Mouse (Mus musculus) mature B cell (primary cell): Measurements from ENCODE around the gene Tmem54.

Experiments used
- in situ Hi-C: fragments of 300-500 bp; cut with MboI; formaldehyde crosslinking; loops from 2 replicates; pipeline ENCODE4 v1.14.3; 2019

Gene Tmem54

GRCm38 (mm10) chr4:129105356-129105755 is at the start of gene Tmem54:
TSS of gene Tmem54 (plus strand) at chr4:129105548.
- in situ Hi-C loops, result no loop called here

DNA sequence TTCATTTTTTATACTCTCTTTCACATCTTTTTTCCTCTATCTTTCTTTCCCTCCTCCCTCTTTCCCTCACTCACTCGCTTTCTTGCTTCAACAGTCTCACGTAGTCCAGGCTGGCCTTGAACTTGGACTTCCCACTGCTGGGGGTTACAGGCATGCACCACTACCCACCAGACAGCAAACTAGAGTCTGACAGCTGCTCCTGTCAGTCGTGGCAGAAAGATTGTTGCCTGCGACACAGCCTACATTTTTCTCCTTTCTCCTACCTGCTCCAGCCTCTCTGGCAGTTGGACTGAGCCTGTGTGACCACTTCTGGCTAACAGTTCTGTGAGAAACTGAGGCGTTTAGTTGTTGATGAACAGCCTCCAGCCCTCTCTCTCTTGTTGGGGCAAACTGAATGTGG is 49.8 kb upstream of the Tmem54 start:
- in situ Hi-C loops, result no loop called here

GRCm38 (mm10) chr4:129057533-129058206 is 47.7 kb upstream of the Tmem54 start:
- in situ Hi-C loops, result no loop called here

- in situ Hi-C loops, result no loop called here
These were observed 46.9 kb upstream of the Tmem54 start, which contains the start of gene Rnf19b for GRCm38 (mm10) chr4:129058207-129059092. TSS of gene Rnf19b (plus strand) at chr4:129058271.

- in situ Hi-C loops, result no loop called here
These were observed 46.2 kb upstream of the Tmem54 start for GRCm38 (mm10) chr4:129059125-129059551.

DNA sequence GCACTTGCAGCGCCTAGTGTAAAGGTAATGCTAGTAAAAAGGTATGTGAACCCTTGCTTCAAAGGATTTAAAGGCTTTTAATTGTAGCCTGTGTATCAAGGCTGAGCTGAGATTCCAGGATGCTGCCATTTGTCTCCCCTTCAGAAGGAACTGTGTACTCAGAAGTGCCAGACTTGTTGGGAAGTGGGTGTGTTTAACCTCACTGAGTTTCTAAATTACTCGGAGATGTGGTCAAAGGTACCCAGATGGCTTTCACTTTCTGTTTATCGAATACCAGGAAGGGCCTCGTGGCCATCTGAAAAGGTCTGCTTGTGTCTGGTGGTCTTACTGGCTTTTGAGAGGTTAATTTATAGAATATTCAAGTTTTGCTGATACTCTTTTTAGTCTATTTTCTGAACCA is 45.4 kb upstream of the Tmem54 start:
- in situ Hi-C loops, result no loop called here

DNA sequence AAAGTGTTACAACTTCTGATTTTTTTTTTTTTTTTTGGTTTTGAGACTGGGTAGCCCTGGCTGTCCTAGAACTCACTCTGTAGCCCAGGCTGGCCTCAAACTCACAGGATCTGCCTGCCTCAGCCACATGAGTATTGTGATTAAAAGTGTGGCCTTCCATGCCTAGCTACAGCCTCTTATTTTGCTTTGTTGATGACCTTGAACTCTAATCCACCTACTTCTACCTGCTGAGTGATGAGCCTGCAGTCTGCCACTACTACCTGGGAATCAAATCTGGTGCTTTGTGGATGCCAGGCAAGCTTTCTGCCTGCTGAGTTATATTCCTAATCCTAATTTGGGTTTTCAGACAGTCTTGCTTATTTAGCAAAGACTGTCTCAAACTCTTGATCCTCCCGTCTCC is 43.9 kb upstream of the Tmem54 start:
- in situ Hi-C loops, result no loop called here

- in situ Hi-C loops, result no loop called here
These were observed 42.9 kb upstream of the Tmem54 start for GRCm38 (mm10) chr4:129062281-129063075.

DNA sequence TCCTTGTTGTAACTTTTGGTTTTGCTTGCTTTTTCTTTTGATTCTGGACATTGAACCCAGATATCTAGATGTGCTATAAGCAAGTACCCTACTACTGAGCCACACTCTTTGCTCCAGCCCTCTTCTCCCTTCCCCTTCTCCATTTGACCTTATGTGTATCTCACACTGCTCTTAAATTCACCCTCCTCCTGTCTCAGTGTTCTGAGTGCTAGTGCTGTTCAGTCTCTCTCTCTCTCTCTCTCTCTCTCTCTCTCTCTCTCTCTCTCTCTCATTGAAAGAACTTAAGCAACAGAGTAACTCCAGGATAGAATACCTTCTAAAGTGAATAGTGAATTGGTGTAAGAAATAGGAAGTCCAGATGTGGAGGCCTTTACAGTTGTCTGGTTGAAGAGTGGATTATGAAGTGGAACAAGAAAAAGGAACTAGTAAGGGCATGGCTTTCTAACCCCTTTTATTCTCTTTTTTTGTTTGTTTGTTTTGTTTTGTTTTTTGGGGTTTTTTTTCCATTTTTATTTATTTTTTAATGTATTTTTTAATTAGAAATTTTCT is 39.6 kb upstream of the Tmem54 start:
- in situ Hi-C loops, result no loop called here

- in situ Hi-C loops, result no loop called here
These were observed 37.5 kb upstream of the Tmem54 start for GRCm38 (mm10) chr4:129067638-129068415.

GRCm38 (mm10) chr4:129068848-129069247 is 36.5 kb upstream of the Tmem54 start:
- in situ Hi-C loops, result no loop called here

- in situ Hi-C loops, result no loop called here
These were observed 26.2 kb upstream of the Tmem54 start for GRCm38 (mm10) chr4:129079126-129079525.

DNA sequence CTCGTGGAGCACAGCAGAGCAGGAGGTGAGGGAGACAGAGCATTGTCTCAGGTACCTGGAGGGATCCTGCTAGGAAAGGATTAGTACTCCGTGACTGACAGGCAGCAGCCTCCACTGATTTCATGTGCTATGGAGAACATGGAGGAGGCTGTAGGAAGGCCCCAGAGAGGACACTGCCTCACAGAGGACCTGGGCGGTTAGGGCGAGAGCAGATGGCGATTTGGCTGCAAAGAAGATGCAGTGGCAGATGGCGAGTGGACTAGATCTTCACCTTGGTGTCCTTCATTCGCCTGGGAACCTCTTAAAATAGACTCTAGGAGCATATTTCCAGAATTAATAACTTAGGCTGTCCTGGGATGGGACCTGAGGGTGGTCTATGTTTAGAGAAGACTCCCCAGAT is 24.3 kb upstream of the Tmem54 start:
- in situ Hi-C loops, result loop anchor here (5.0 kb wide), 1 partner anchor 104 kb away; no protein-coding TSS in a partner anchor

- in situ Hi-C loops, result loop anchor here (5.0 kb wide), 1 partner anchor 104 kb away; no protein-coding TSS in a partner anchor
These were observed 23.8 kb upstream of the Tmem54 start for GRCm38 (mm10) chr4:129081512-129081911.

DNA sequence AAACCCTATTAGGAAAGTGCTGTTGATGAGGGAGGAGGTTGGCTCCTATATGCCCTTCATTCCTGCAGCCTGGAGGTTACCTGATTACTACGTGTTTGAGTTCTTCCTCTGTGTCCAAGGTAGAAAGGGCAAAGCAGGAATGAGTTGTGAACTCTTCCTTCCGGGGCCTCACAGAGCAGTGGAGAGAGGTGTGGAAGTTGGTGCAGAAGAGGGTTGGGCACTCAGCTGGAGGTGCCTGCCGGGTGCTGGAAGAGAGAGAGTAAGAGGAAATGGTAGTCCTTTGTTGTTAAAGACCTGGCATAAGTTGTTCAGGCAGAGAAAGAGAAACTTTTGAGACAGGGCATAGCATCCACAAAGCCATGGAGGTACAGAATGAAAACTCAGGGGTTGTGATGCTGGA is 23.4 kb upstream of the Tmem54 start:
- in situ Hi-C loops, result loop anchor here (5.0 kb wide), 1 partner anchor 105 kb away; no protein-coding TSS in a partner anchor

DNA sequence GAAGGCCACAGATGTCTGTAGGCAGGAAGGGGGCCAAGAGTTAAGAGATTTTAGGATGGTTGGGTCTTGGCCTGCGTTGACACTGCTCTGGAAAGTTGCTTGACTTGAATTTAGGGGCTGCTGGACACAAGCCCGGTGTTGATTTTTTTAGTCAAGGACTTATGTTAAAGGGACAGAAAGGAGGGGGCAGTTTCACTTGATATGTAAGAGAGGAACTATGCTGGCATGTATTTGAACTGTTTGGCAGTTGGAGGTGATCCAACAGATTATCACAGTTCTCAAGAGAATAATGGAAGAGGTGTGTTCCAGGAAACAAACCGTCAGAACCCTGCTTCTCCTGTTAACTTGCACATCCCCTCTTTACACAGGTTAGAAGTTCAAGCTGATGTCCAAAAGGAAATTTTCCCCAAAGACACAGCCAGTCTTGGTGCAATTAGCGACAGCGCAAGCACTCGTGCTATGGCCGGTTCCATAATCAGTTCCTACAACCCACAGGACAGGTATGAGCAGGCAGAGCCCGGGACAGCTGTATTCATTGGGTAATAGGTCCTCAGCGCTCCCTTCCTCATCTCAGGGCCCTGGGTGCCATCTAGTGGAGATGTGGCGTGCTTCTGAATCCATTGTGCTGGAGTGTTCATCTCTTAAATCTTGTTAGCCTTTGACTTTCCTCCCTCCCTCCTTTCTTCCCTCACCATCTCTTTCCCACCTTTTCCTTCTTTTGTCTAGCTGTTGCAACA is 22.8 kb upstream of the Tmem54 start:
- in situ Hi-C loops, result loop anchor here (5.0 kb wide), 1 partner anchor 105 kb away; no protein-coding TSS in a partner anchor

GRCm38 (mm10) chr4:129084896-129085295 is 20.5 kb upstream of the Tmem54 start:
- in situ Hi-C loops, result loop anchor here (5.0 kb wide), 1 partner anchor 108 kb away; no protein-coding TSS in a partner anchor

DNA sequence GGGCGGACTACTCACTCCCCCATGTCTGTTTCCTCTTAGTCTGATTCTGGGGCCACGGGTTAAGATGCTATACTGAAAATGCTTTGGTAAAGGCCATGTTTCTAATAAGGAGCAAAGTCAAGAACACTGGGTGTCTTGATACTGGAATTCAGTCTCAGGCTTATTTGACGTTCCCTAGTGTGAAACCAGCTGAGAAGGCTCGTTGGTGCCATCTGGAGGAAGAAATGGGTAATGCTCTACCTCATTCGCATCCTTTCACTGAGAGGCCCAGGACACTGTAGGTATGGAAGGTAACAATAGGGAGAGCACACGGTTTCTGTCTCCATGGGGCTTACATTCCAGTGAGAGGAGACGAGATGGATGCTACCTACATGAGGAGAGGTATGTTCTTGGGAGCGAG is 19.3 kb upstream of the Tmem54 start:
- in situ Hi-C loops, result no loop called here

GRCm38 (mm10) chr4:129087850-129088249 is 17.5 kb upstream of the Tmem54 start:
- in situ Hi-C loops, result no loop called here

DNA sequence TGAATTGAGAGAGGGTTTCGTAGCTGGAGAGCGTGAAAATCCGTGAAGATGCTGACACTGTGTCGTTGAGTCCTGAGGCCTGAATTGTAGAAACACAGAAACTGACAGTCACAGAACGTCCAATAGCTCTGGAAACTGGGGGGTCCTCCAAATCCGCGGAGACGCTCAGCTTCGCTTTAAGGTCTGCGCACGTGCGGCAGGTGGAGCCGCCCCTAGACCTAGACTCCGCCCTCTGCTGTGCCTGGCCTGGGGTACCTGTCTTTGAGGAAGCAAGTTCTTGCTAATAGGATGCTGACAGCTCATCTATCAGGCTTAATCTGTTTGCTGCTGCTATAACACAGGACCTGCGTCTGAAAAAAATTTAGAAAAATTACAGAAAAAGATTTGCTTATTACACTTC is 10.1 kb upstream of the Tmem54 start:
- in situ Hi-C loops, result no loop called here
